Mouse (Mus musculus) hindbrain, postnatal 0 days (tissue): Measurements from ENCODE around the gene Lhx5. TPM values are rescaled to one million over a fixed set of nuclear protein-coding genes. Genes with fewer than 3 reads are reported as not detected.

Experiments used
- ATAC-seq: fragments of 200-750 bp; cut with Nextera tagmentation; 2 replicates; pipeline ENCODE4 v1.8.0; 2017; ENCODE audit warnings: mild to moderate bottlenecking, moderate TSS enrichment, moderate library complexity
- DNase-seq: peaks from one replicate; pipeline ENCODE4 v3.0.0-alpha.2; 2015; ENCODE audit warnings: low spot score
- H3K27ac ChIP-seq: fragments of 300-500 bp; sonication (generic); 2 replicates; pipeline ENCODE4 v1.5.1; 2014; ENCODE audit warnings: mild to moderate bottlenecking
- H3K27me3 ChIP-seq: fragments of 300-500 bp; sonication (generic); 2 replicates; pipeline ENCODE4 v1.6.1; 2014; ENCODE audit warnings: low read length, mixed read lengths; ENCODE audit not compliant: insufficient read depth
- H3K36me3 ChIP-seq: fragments of 300-500 bp; sonication (generic); 2 replicates; pipeline ENCODE4 v1.6.1; 2014; ENCODE audit warnings: low read length, mixed read lengths; ENCODE audit not compliant: insufficient read depth
- H3K4me1 ChIP-seq: fragments of 300-500 bp; sonication (generic); 2 replicates; pipeline ENCODE4 v1.6.1; 2014; ENCODE audit warnings: antibody characterized with exemption, low read length, mixed read lengths; ENCODE audit not compliant: insufficient read depth
- H3K4me2 ChIP-seq: fragments of 300-500 bp; sonication (generic); 2 replicates; pipeline ENCODE4 v1.6.1; 2014; ENCODE audit warnings: low read depth, mild to moderate bottlenecking, low read length, moderate library complexity, mixed read lengths
- H3K4me3 ChIP-seq: fragments of 300-500 bp; sonication (generic); 2 replicates; pipeline ENCODE4 v1.5.1; 2014; ENCODE audit warnings: low read length
- H3K9ac ChIP-seq: fragments of 300-500 bp; sonication (generic); replicated peaks from 2 replicates; pipeline ENCODE4 v1.6.1; 2014; ENCODE audit warnings: mild to moderate bottlenecking, low read length, moderate library complexity, mixed read lengths
- H3K9me3 ChIP-seq: fragments of 300-500 bp; sonication (generic); 2 replicates; pipeline ENCODE4 v1.6.1; 2016; ENCODE audit warnings: low read length, mixed read lengths
- CTCF ChIP-seq: IDR thresholded peaks from 2 replicates; pipeline ENCODE4 v1.5.1; 2016; ENCODE audit warnings: antibody characterized with exemption, control low read depth, low read depth
- WGBS: fragments of 180-500 bp; shearing (Covaris S2); extraction: QIAGEN DNeasy Blood & Tissue Kit; methylation state at CpG from one replicate; pipeline ENCODE4 v1.1.7; 2014; 5-methylcytosine and 5-hydroxymethylcytosine counted together
- polyA plus RNA-seq: library from polyadenylated mRNA; unstranded; fragments of >200 nt; fragmentation: Nextera tagmentation; extraction: Ambion mirVana; gene quantifications from 2 replicates; pipeline ENCODE4 v1.2.1, GENCODE M21; 2015
- total RNA-seq: library from RNA; depleted of rRNA; stranded (reverse); fragments of >200 nt; gene quantifications from 2 replicates; pipeline ENCODE4 v1.2.3, GENCODE M21; 2014

The Lhx5 gene
- total and polyA plus RNA-seq, 2 experiments from 2014 or later = 15.2 to 31.0 TPM

GRCm38 (mm10) chr5:120404831-120405591 is 26.5 kb upstream of the Lhx5 start:
- H3K27me3 ChIP-seq = no peaks in the 10 kb centered on the region
- no peaks in the 10 kb centered on the region for H3K36me3 ChIP-seq
- no peak for DNase-seq
- H3K4me3 ChIP-seq = no peak overlapping the region
- 78% methylated on average over 12 of the region's 12 CpGs for WGBS
- H3K4me1 ChIP-seq = 0 out of 2 replicates have a peak, but pooled peaks cover 7% of the 10 kb centered on the region
- no peak overlapping the region for H3K9ac ChIP-seq
- no peak overlapping the region for H3K27ac ChIP-seq
- H3K9me3 ChIP-seq = no peaks in the 10 kb centered on the region
- no peak for ATAC-seq
- H3K4me2 ChIP-seq = no peak overlapping the region
- TF ChIP-seq CTCF = no peak

- Histone ChIP-seq H3K36me3 (no peaks in the 10 kb centered on the region), H3K27ac (peak overlapping the region; percentile 83), H3K27me3 (no peaks in the 10 kb centered on the region), H3K4me1 (0 out of 2 replicates have a peak, but pooled peaks cover 7% of the 10 kb centered on the region), H3K9me3 (no peaks in the 10 kb centered on the region), H3K9ac (no peak overlapping the region), H3K4me3 (no peak overlapping the region; the same call in 1 of the 2 replicates), H3K4me2 (peak overlapping the region; percentile 58; the same call in 1 of the 2 replicates)
- ATAC-seq (peak; percentile 70), DNase-seq (peak; percentile 45)
- TF ChIP-seq CTCF = no peak
- 51% methylated on average over 14 of the region's 14 CpGs for WGBS
These were observed 22.6 kb upstream of the Lhx5 start for GRCm38 (mm10) chr5:120408933-120409332.

- peak; percentile 81 for DNase-seq
- 1% methylated on average over 41 of the region's 41 CpGs for WGBS
- Histone ChIP-seq H3K9me3 (no peaks in the 10 kb centered on the region), H3K27ac (peak overlapping the region; percentile 83), H3K4me2 (peak overlapping the region; percentile 58), H3K36me3 (no peaks in the 10 kb centered on the region), H3K4me1 (0 out of 2 replicates have a peak, but pooled peaks cover 7% of the 10 kb centered on the region), H3K27me3 (no peaks in the 10 kb centered on the region), H3K9ac (peak overlapping the region; percentile 53), H3K4me3 (peak overlapping the region; percentile 31)
- TF ChIP-seq CTCF = no peak
- peak; percentile 75 for ATAC-seq
These were observed 21.8 kb upstream of the Lhx5 start for GRCm38 (mm10) chr5:120409385-120410378.

DNA sequence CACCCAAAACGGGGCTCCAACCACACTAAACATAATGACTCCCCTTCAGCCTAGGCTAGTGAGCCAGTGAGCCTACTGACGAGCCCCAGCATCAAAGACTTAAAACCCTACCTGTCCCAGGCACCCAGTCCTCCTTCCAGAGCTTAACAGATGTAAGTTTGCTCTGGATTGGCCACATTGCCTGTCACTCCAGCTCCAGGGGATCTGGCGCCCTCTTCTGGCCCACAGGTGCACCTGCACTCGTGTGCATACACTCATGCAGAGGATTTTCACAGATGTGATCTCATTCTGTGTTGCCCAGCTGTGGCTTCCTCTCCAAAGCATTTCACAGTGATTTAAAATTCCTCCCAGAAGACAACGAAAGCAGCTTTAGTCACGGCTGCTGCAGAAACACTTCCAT is 18.1 kb upstream of the Lhx5 start:
- Histone ChIP-seq H3K4me3 (no peak overlapping the region), H3K27ac (no peak overlapping the region), H3K4me1 (0 out of 2 replicates have a peak, but pooled peaks cover 7% of the 10 kb centered on the region), H3K9ac (no peak overlapping the region), H3K4me2 (no peak overlapping the region), H3K36me3 (no peaks in the 10 kb centered on the region), H3K9me3 (no peaks in the 10 kb centered on the region), H3K27me3 (no peaks in the 10 kb centered on the region)
- 85% methylated on average over 6 of the region's 6 CpGs for WGBS
- DNase-seq = no peak
- ATAC-seq = no peak
- TF ChIP-seq CTCF = peak; percentile 65

GRCm38 (mm10) chr5:120420106-120420505 is 11.4 kb upstream of the Lhx5 start:
- Histone ChIP-seq H3K27ac (no peak overlapping the region), H3K27me3 (peaks cover 21% of the 10 kb centered on the region; the same call in 1 of the 2 replicates), H3K9me3 (no peaks in the 10 kb centered on the region), H3K4me3 (no peak overlapping the region), H3K4me2 (no peak overlapping the region), H3K4me1 (no peaks in the 10 kb centered on the region), H3K9ac (no peak overlapping the region), H3K36me3 (no peaks in the 10 kb centered on the region)
- WGBS = 83% methylated on average over 8 of the region's 8 CpGs
- ATAC-seq (no peak), DNase-seq (no peak)
- TF ChIP-seq CTCF = no peak

GRCm38 (mm10) chr5:120424039-120424438 is 7.5 kb upstream of the Lhx5 start:
- Histone ChIP-seq H3K4me2 (peak overlapping the region; percentile 51), H3K27me3 (peaks cover 41% of the 10 kb centered on the region), H3K9ac (peak overlapping the region; percentile 55), H3K36me3 (no peaks in the 10 kb centered on the region), H3K9me3 (no peaks in the 10 kb centered on the region), H3K4me3 (peak overlapping the region; percentile 30), H3K4me1 (no peaks in the 10 kb centered on the region), H3K27ac (peak overlapping the region; percentile 82)
- DNase-seq = peak; percentile 78
- TF ChIP-seq CTCF = 0 out of 2 replicates have a peak, but pooled peaks have one; percentile 21
- 2% methylated on average over 19 of the region's 19 CpGs for WGBS
- ATAC-seq = no peak
